Mouse (Mus musculus): ENCODE measurements at regions not wholly inside any gene's neighbourhood (a gene's known extent, or its start where the extent isn't known, plus 50 kb on each side); places are given as distances from the start of the nearest gene placed in this dataset.

GRCm38 (mm10) chr12:54314153-54314552, 110.5 kb upstream of the Egln3 start:
- DNase-seq (ENCODE audit: low spot score) = no peak

- peak; percentile 38 for DNase-seq (ENCODE audit: low spot score)
Measured at GRCm38 (mm10) chr12:54313211-54313845, 109.7 kb upstream of the Egln3 start.

GRCm38 (mm10) chr12:54312522-54313210, 109.0 kb upstream of the Egln3 start:
- DNase-seq (ENCODE audit: low spot score) = no peak

DNA sequence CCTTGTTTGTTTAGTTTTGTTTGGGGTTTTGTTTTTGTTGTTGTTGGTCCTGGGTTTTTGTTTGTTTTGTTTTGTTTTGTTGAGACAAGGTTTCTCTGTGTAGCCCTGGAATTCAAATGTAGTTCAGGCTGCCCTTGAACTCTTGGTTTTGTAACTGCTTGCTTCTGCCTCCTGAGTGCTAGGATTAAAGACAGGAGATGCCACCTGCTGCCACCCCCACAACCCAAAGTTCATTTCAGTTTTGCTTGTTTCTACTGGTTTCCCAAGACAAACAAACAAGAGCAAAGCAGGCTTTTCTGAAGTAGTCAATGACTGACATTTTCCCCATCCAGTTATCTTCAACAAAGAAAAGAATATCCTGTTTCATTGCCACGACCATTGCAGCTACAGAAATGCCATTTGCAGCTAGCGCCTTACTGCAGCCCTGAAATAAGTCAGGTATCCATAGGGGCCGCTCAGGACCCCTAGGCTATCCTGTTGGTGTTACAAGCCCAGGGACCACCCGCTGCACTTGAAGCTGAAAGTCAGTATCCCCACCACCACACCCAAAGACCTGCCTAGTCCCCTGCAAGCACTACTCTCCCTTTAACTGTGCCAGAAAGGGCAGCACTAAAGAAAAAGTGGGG, 108.3 kb upstream of the Egln3 start:
- no peak for DNase-seq (ENCODE audit: low spot score)

DNA sequence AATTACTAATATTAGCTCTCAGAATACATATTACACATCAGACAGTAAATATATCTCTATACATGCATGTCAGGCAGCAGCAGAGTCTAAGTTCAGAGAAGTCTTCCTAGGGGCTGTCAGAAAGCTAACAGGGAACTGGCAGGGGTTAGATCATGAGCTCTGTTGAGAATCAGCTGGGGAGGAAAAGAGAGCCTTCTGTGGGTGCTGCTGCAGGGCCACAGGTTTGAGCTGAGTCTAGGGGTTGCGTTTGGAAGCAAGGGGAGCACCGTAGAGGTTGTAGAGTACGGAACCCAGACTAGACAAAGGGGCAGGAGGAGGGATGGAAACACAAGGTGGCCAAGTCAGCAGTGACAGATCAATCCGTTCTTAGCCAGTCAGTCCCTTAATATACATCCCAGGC, 106.2 kb upstream of the Egln3 start:
- no peak for DNase-seq (ENCODE audit: low spot score)

- no peak for DNase-seq (ENCODE audit: low spot score)
Measured at GRCm38 (mm10) chr12:54309219-54309618, 105.6 kb upstream of the Egln3 start.

GRCm38 (mm10) chr12:54305135-54305630, 101.5 kb upstream of the Egln3 start:
- no peak for DNase-seq (ENCODE audit: low spot score)

GRCm38 (mm10) chr12:54303746-54304145, 100.1 kb upstream of the Egln3 start:
- DNase-seq (ENCODE audit: low spot score) = no peak

DNA sequence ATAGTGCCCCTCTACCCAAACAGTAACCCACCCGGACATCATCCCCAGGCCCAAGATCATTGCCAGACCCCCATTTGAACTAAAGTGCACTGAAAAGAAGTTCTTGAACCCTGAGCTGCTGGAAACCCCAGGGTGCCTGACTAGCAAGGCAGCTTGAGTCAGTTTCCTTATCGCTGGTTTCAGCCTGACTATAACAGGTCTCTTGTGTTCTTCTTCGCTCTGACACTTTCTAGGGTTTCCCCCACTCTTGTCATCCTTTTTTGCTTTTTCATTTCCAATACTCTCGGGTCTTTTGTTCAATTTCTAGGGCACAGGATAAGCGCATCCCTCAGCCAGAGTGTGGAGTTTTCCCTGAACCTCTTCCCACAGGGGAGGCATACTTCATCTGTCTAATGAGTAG, 95.8 kb upstream of the Egln3 start:
- no peak for DNase-seq (ENCODE audit: low spot score)

DNA sequence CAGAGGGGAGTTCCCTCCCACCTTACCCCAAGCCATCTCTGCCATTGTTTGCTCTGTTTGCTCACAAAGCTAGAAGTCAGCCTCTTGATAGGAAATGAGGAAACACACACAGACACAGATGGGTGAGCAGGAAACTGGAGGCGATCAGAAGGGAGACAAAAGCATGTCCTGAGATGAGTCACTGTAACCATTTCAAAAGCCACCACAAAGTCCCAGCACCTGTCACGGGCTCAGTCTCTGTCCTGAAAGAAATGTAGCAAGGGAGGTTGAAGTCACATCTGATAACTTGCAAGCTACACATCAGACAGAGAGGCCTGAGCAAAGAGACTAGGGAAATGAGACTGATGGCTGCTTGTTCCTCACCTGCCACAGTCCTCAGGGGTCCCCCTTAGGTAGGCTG, 89.6 kb upstream of the Egln3 start:
- DNase-seq (ENCODE audit: low spot score) = peak; percentile 58

GRCm38 (mm10) chr12:54290311-54290710, 86.7 kb upstream of the Egln3 start:
- no peak for DNase-seq (ENCODE audit: low spot score)

- DNase-seq (ENCODE audit: low spot score) = no peak
Measured at GRCm38 (mm10) chr12:54288747-54289146, 85.1 kb upstream of the Egln3 start.

- DNase-seq (ENCODE audit: low spot score) = no peak
Measured at GRCm38 (mm10) chr12:54288041-54288502, 84.4 kb upstream of the Egln3 start.

- DNase-seq (ENCODE audit: low spot score) = no peak
Measured at GRCm38 (mm10) chr12:54286911-54287819, 83.5 kb upstream of the Egln3 start.

DNA sequence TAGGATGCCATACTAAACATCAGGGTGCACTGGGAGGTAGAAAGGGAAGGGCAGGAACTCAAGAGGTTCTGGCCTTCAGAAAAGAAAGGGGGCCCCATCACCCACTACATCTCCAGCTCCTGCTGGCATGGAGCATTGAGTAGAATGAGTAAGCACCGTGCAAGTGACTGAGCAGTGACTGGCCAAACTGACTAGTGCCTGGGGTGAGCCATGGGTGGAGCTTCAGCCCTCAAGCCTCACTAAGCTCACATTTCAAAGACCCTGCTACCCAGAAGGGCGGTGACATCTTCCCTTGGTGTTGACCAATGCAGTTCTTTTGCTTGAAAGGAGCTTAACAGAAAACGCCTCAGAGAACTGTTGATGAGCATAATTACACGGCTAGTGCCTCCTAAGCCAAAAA, 80.0 kb upstream of the Egln3 start:
- no peak for DNase-seq (ENCODE audit: low spot score)

GRCm38 (mm10) chr12:54283011-54283410, 79.4 kb upstream of the Egln3 start:
- DNase-seq (ENCODE audit: low spot score) = no peak

GRCm38 (mm10) chr12:54282281-54282921, 78.7 kb upstream of the Egln3 start:
- no peak for DNase-seq (ENCODE audit: low spot score)

GRCm38 (mm10) chr12:54280457-54280856, 76.8 kb upstream of the Egln3 start:
- DNase-seq (ENCODE audit: low spot score) = no peak

GRCm38 (mm10) chr12:54280001-54280400, 76.3 kb upstream of the Egln3 start:
- DNase-seq (ENCODE audit: low spot score) = no peak

DNA sequence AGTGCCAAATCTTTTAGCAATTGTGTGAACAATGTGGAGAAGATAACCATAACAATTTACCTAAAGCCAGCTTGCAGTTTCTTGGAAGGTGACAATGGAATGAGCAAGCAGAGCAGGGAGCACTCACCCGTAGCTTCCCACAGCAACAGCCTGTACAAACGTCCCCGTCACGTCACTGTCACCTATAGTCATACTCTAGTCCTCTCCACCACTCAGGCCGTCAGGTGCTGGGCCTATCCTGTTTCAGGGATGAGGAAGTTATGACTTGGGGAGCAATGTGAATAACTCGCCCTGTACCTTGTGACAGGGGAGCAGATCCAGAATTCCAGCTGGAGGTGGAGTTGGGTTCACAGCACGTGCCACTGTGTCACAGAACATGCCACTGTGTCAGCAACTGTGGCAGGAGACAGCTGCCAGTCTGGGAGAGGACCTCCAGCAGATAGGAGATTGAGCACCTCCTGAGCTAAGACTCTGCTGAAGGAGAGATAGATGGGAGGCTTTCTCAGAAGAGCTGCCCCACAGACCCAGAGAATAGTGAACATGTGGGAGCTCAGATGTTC, 73.4 kb upstream of the Egln3 start:
- no peak for DNase-seq (ENCODE audit: low spot score)

- DNase-seq (ENCODE audit: low spot score) = no peak
Measured at GRCm38 (mm10) chr12:54273506-54273905, 69.8 kb upstream of the Egln3 start.

All from T-cell, adult 2 months (primary cell).